Mouse (Mus musculus) liver, embryonic 16.5 days (tissue): ENCODE measurements around the gene Atp12a. TPM values are rescaled to one million over a fixed set of nuclear protein-coding genes. Genes with fewer than 3 reads are reported as not detected.

Experiments used
- ATAC-seq: fragments of 200-750 bp; cut with Nextera tagmentation; 2 replicates; pipeline ENCODE4 v1.8.0; 2017; ENCODE audit warnings: low read depth, mild to moderate bottlenecking, moderate number of reproducible peaks, moderate library complexity
- H3K27ac ChIP-seq: fragments of 300-500 bp; sonication (generic); 2 replicates; pipeline ENCODE4 v1.5.1; 2014; ENCODE audit warnings: mild to moderate bottlenecking, low read length
- H3K27me3 ChIP-seq: fragments of 300-500 bp; sonication (generic); 2 replicates; pipeline ENCODE4 v1.6.1; 2014; ENCODE audit warnings: low read depth, low read length, mixed read lengths; ENCODE audit not compliant: control insufficient read depth, insufficient read depth
- H3K36me3 ChIP-seq: fragments of 300-500 bp; sonication (generic); 2 replicates; pipeline ENCODE4 v1.6.1; 2014; ENCODE audit warnings: mild to moderate bottlenecking; ENCODE audit not compliant: control insufficient read depth, insufficient read depth
- H3K4me1 ChIP-seq: fragments of 300-500 bp; sonication (generic); 2 replicates; pipeline ENCODE4 v1.6.1; 2014; ENCODE audit warnings: low read depth, low read length, mixed read lengths; ENCODE audit not compliant: control insufficient read depth
- H3K4me2 ChIP-seq: fragments of 300-500 bp; sonication (generic); 2 replicates; pipeline ENCODE4 v1.6.1; 2014; ENCODE audit warnings: low read depth, low read length, mixed read lengths
- H3K4me3 ChIP-seq: fragments of 300-500 bp; sonication (generic); 2 replicates; pipeline ENCODE4 v1.5.1; 2014; ENCODE audit warnings: low read depth, mild to moderate bottlenecking, low read length
- H3K9ac ChIP-seq: fragments of 300-500 bp; sonication (generic); 2 replicates; pipeline ENCODE4 v1.6.1; 2014; ENCODE audit warnings: low read depth, low read length
- H3K9me3 ChIP-seq: fragments of 300-500 bp; sonication (generic); replicated peaks from 2 replicates; pipeline ENCODE4 v1.6.1; 2016; ENCODE audit warnings: low read length; ENCODE audit not compliant: control insufficient read depth
- WGBS: fragments of 180-500 bp; shearing (Covaris S2); extraction: QIAGEN DNeasy Blood & Tissue Kit; methylation state at CpG from one replicate; pipeline ENCODE4 v1.1.7; 2014; ENCODE audit not compliant: insufficient replicate concordance; 5-methylcytosine and 5-hydroxymethylcytosine counted together
- polyA plus RNA-seq: library from polyadenylated mRNA; unstranded; fragments of >200 nt; fragmentation: Nextera tagmentation; extraction: Ambion mirVana; gene quantifications from 2 replicates; pipeline ENCODE4 v1.2.1, GENCODE M21; 2015

Atp12a gene
- polyA plus RNA-seq, 1 experiment from 2014 or later: not detected

DNA sequence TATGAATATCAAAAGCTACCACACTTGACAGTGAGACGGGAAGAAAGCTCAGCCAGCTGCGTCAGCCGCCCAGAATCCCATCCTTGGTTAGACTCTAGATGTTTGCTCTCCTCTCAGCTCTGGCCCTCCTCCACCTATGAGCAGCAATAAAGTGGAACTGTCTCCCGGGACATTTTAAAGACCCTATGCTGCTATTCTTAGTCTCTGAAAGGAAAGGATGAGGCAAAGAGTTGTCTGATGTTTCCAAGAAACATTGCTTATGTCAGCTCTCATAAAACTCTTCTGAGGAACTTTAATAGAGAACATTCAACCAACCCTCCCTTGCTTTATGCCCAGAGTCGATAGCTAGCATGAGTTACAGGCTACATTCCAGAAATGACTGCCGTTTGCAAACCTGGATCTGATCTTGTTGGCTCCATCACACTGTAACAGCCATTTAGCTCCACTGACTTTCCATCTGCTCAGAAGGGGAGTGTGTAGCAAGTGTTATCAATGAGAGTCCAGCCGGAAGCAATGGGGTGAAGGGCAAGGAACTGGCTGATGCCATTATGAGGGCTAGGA lies 25.9 kb upstream of the Atp12a start:
- Histone ChIP-seq H3K4me1 (no peaks in the 10 kb centered on the region), H3K9me3 (no peaks in the 10 kb centered on the region), H3K4me2 (no peak overlapping the region), H3K27me3 (no peaks in the 10 kb centered on the region), H3K36me3 (no peaks in the 10 kb centered on the region), H3K27ac (no peak overlapping the region), H3K9ac (no peak overlapping the region), H3K4me3 (no peak overlapping the region)
- ATAC-seq: no peak
- 62% methylated on average over 7 of the region's 7 CpGs for WGBS

DNA sequence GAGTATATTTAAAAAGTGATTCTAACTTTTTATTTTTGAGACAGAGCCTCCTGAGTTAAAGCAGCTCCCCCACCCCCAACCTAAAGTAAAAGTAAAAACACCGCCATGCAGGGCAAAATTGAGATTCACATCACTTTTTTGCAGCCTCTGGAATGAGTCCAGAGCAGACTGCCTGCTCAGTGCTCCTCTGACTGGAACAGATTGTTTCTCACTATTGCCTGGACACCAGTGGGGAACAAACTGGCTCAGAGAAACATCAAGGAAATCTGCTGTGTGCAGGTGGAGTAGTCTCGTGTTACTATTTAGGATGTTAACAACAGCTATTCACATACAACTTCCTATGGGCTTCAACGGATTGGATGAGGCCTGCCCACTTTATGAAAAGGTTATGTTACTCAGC lies 16.2 kb upstream of the Atp12a start:
- Histone ChIP-seq H3K36me3 (no peaks in the 10 kb centered on the region), H3K27me3 (no peaks in the 10 kb centered on the region), H3K4me1 (no peaks in the 10 kb centered on the region), H3K9ac (no peak overlapping the region), H3K4me2 (no peak overlapping the region), H3K9me3 (no peaks in the 10 kb centered on the region), H3K4me3 (no peak overlapping the region), H3K27ac (no peak overlapping the region)
- ATAC-seq: no peak
- WGBS: 51% methylated on average over 3 of the region's 3 CpGs

DNA sequence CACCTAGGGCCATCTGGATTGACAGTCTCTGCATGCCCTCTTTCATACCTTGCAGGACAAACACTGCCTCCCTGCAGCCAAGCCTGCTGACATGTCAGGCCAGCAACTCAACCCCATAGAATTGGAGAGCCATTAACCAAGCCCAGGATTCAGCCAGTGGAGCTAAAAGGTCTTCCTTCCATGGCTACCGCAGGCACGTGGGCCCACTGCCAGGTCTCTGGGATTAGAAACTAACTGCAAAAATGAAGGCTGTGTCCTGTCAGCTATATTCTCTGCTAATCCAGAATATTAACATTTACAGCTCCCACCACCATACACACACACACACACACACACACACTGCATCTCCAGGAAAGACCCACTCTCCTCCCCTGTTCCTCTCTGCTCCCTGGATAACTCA lies 15.3 kb upstream of the Atp12a start:
- H3K4me2 ChIP-seq: no peak overlapping the region
- ATAC-seq: no peak
- H3K9me3 ChIP-seq: no peaks in the 10 kb centered on the region
- WGBS: 71% methylated on average over 2 of the region's 2 CpGs
- no peak overlapping the region for H3K9ac ChIP-seq
- H3K4me3 ChIP-seq: no peak overlapping the region
- H3K36me3 ChIP-seq: no peaks in the 10 kb centered on the region
- H3K27ac ChIP-seq: no peak overlapping the region
- no peaks in the 10 kb centered on the region for H3K4me1 ChIP-seq
- no peaks in the 10 kb centered on the region for H3K27me3 ChIP-seq

DNA sequence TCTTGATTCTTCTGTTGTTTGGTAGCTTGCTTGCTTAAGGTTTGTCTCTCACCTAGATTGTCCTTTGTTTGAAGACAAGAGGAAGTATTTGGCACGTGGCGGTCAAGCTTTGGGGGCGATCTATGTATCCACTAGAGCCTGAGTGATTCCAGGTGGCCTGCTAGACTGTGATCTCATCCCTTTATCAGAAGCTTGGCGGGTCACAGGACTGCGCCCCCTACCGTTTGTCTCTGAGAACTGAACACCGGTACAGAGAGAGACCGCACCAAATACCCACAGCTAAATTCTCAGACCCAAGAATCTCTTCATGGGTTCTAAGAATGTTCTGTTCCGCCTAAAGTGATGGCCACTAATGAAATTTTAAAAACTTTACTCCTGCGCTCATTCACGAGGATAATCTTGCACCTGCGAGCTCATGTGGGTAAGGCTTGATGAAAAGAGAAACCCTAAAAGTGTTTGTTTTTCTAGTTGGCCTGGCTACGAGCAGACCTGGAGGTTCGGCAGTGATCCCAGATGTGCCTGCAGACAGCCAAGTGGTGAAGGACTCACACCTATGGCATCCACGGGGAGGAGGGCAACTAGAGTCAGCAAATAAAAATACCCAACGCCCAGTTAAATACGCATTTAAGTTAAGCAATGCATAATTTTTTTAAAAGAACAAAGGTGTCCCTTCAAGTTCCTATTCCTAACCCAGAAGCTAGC lies 12.8 kb upstream of the Atp12a start:
- no peak overlapping the region for H3K4me2 ChIP-seq
- no peak overlapping the region for H3K4me3 ChIP-seq
- H3K4me1 ChIP-seq: no peaks in the 10 kb centered on the region
- no peaks in the 10 kb centered on the region for H3K27me3 ChIP-seq
- no peak overlapping the region for H3K27ac ChIP-seq
- no peaks in the 10 kb centered on the region for H3K36me3 ChIP-seq
- no peaks in the 10 kb centered on the region for H3K9me3 ChIP-seq
- no peak for ATAC-seq
- 25% methylated on average over 17 of the region's 17 CpGs for WGBS
- H3K9ac ChIP-seq: no peak overlapping the region

DNA sequence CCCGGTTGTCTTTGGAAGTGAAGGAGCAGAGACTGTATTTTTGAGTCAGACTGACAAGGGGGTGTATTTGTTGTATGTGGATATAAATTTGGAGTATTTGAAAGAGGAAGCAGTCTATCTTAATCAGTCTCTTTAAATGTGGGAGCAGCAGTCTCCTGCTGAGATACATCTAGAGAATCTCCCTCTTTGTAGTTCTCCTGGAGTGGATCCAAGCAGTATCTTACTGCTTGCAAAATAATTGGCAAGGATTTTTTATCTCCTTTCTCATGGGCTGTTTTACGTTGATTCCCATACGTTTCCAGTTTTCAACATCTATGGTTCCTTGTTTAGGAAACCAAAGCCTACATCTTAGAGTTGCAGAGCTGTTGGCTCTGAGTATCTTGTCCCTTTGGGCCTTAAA lies 10.1 kb upstream of the Atp12a start:
- WGBS: 59% methylated on average over 3 of the region's 3 CpGs
- ATAC-seq: no peak
- Histone ChIP-seq H3K27ac (no peak overlapping the region), H3K27me3 (no peaks in the 10 kb centered on the region), H3K36me3 (no peaks in the 10 kb centered on the region), H3K4me3 (no peak overlapping the region), H3K4me2 (no peak overlapping the region), H3K4me1 (no peaks in the 10 kb centered on the region), H3K9ac (no peak overlapping the region), H3K9me3 (no peaks in the 10 kb centered on the region)

DNA sequence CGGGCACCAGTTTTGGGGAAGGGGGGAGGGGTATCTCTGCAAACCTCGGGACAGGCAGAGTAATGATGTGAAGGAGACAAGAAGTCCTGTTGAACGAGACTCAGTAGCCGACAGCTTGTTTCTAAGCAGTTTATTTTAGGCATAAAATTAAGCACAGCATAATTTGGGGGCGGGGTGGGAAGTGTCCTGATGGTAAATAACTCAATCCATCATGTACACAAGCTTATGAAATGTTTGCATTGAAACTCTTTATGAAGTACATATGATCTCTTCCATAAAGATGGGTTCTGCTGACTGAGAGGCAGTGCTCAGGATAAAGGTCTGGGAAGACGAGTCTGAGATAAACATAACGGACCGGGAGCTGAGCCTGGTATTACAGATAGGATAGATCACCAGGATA lies 9.5 kb upstream of the Atp12a start:
- WGBS: 57% methylated on average over 8 of the region's 8 CpGs
- no peaks in the 10 kb centered on the region for H3K27me3 ChIP-seq

DNA sequence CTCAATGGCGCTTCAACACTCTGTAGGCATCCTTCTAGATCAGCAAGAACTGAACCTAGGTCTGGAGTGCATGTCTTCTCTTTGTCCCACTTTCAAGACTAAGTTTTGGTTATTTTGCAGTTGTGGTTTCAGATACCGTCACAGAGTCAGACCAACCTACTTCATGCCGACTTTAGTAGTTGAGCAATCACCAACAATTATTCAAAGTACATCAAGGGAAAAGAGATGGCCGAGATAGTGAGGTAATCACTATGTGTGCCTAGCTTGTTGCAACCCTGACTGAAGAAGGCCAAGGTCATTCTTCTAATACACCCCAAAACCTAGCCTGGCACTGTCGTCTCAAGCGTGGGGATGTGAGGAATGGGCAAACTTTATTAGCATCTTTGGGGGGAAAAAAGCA lies 8.7 kb upstream of the Atp12a start:
- H3K27ac ChIP-seq: no peak overlapping the region
- no peaks in the 10 kb centered on the region for H3K27me3 ChIP-seq
- H3K36me3 ChIP-seq: no peaks in the 10 kb centered on the region
- H3K9me3 ChIP-seq: no peaks in the 10 kb centered on the region
- no peak overlapping the region for H3K9ac ChIP-seq
- no peaks in the 10 kb centered on the region for H3K4me1 ChIP-seq
- H3K4me3 ChIP-seq: no peak overlapping the region
- no peak for ATAC-seq
- no peak overlapping the region for H3K4me2 ChIP-seq
- 57% methylated on average over 6 of the region's 6 CpGs for WGBS

More for the DNA sequence above, 9.5 kb upstream of the Atp12a start:
- ATAC-seq: no peak
- H3K9ac ChIP-seq: no peak overlapping the region
- no peaks in the 10 kb centered on the region for H3K9me3 ChIP-seq
- H3K4me2 ChIP-seq: no peak overlapping the region
- H3K36me3 ChIP-seq: no peaks in the 10 kb centered on the region
- H3K4me1 ChIP-seq: no peaks in the 10 kb centered on the region
- H3K4me3 ChIP-seq: no peak overlapping the region
- H3K27ac ChIP-seq: no peak overlapping the region

DNA sequence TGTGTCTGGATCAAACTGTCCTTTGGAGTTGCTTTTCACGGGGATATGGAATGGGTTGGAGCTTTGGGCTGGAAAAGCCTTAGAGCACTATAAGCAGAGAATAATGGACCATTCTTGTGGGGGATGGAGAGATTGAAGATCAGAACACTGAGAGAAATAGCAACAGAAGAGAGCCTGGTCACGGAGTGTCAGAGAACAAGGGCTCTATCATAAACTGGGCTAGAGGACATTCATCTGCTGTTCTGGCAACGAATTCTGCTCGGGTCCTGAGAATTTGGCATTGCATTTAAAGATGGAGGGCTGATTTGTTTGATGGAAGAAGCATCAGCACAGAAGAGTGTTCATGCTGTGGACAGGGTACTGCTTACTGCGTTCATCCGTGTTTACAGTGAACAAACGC lies 6.4 kb upstream of the Atp12a start:
- H3K36me3 ChIP-seq: no peaks in the 10 kb centered on the region
- no peaks in the 10 kb centered on the region for H3K9me3 ChIP-seq
- no peaks in the 10 kb centered on the region for H3K4me1 ChIP-seq
- no peak overlapping the region for H3K27ac ChIP-seq
- H3K4me2 ChIP-seq: no peak overlapping the region
- no peak overlapping the region for H3K4me3 ChIP-seq
- no peaks in the 10 kb centered on the region; the same call in 1 of the 2 replicates for H3K27me3 ChIP-seq
- ATAC-seq: no peak
- H3K9ac ChIP-seq: no peak overlapping the region
- WGBS: 76% methylated on average over 7 of the region's 7 CpGs

DNA sequence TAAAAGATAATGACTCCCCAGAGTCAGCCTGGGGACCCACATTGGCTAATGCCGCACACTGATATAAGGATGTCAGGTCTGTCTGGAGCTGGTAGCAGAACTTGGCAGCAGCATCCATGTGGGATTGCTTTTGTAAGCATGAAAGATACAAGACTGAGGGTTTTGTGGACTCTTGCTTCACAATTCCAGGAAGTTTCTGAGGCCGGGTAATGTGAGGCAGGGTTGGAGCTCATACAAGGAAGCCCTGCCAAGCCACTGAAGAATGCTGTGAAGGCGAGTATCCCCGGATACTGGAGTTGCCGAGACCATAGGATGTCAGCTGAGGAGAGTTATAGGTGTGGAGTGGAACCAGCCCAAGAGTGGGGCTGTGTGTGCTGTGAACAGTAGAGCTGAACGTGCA lies 5.7 kb upstream of the Atp12a start:
- no peak overlapping the region for H3K4me3 ChIP-seq
- H3K9me3 ChIP-seq: no peaks in the 10 kb centered on the region
- no peak for ATAC-seq
- no peaks in the 10 kb centered on the region for H3K36me3 ChIP-seq
- WGBS: 47% methylated on average over 6 of the region's 6 CpGs
- no peak overlapping the region for H3K27ac ChIP-seq
- no peak overlapping the region for H3K9ac ChIP-seq
- peaks cover 2% of the 10 kb centered on the region for H3K27me3 ChIP-seq
- H3K4me2 ChIP-seq: no peak overlapping the region
- no peaks in the 10 kb centered on the region for H3K4me1 ChIP-seq
